Mouse (Mus musculus) heart, postnatal 0 days (tissue): ENCODE measurements around the gene Ajuba. TPM values are rescaled to one million over a fixed set of nuclear protein-coding genes. Genes with fewer than 3 reads are reported as not detected.

Source experiments
- ATAC-seq: fragments of 200-750 bp; cut with Nextera tagmentation; 2 replicates; pipeline ENCODE4 v1.8.0; 2017; ENCODE audit warnings: low read depth, moderate number of reproducible peaks, moderate library complexity; ENCODE audit not compliant: insufficient read depth
- DNase-seq: peaks from one replicate; pipeline ENCODE4 v3.0.0-alpha.2; 2016; ENCODE audit warnings: low spot score
- H3K27ac ChIP-seq: fragments of 300-500 bp; sonication (generic); 2 replicates; pipeline ENCODE4 v1.5.1; 2014; ENCODE audit warnings: low read depth, mild to moderate bottlenecking
- H3K27me3 ChIP-seq: fragments of 300-500 bp; sonication (generic); 2 replicates; pipeline ENCODE4 v1.6.1; 2014; ENCODE audit warnings: low read length, mixed read lengths; ENCODE audit not compliant: control insufficient read depth, insufficient read depth
- H3K36me3 ChIP-seq: fragments of 300-500 bp; sonication (generic); replicated peaks from 2 replicates; pipeline ENCODE4 v1.6.1; 2014; ENCODE audit warnings: low read length, mixed read lengths; ENCODE audit not compliant: control insufficient read depth, insufficient read depth
- H3K4me1 ChIP-seq: fragments of 300-500 bp; sonication (generic); 2 replicates; pipeline ENCODE4 v1.6.1; 2014; ENCODE audit warnings: antibody characterized with exemption; ENCODE audit not compliant: control insufficient read depth, insufficient read depth
- H3K4me2 ChIP-seq: fragments of 300-500 bp; sonication (generic); 2 replicates; pipeline ENCODE4 v1.6.1; 2014; ENCODE audit warnings: low read depth, mild to moderate bottlenecking, low read length, moderate library complexity
- H3K4me3 ChIP-seq: fragments of 300-500 bp; sonication (generic); 2 replicates; pipeline ENCODE4 v1.5.1; 2014; ENCODE audit warnings: low read depth, low read length
- H3K9ac ChIP-seq: fragments of 300-500 bp; sonication (generic); replicated peaks from 2 replicates; pipeline ENCODE4 v1.6.1; 2014; ENCODE audit warnings: low read depth, low read length, mixed read lengths
- H3K9me3 ChIP-seq: fragments of 300-500 bp; sonication (generic); replicated peaks from 2 replicates; pipeline ENCODE4 v1.6.1; 2016; ENCODE audit warnings: low read length; ENCODE audit not compliant: control insufficient read depth
- CTCF ChIP-seq: IDR thresholded peaks from 2 replicates; pipeline ENCODE4 v1.5.1; 2016; ENCODE audit warnings: antibody characterized with exemption, control low read depth, low read depth
- EP300 ChIP-seq: IDR thresholded peaks from 2 replicates; pipeline ENCODE4 v1.6.1; 2016; ENCODE audit warnings: antibody characterized with exemption, low read depth
- WGBS: fragments of 180-500 bp; shearing (Covaris S2); extraction: QIAGEN DNeasy Blood & Tissue Kit; methylation state at CpG from one replicate; pipeline ENCODE4 v1.1.7; 2014; 5-methylcytosine and 5-hydroxymethylcytosine counted together
- polyA plus RNA-seq: library from polyadenylated mRNA; unstranded; fragments of >200 nt; fragmentation: Nextera tagmentation; extraction: Ambion mirVana; gene quantifications from 2 replicates; pipeline ENCODE4 v1.2.1, GENCODE M21; 2015
- total RNA-seq: library from RNA; depleted of rRNA; stranded (reverse); fragments of >200 nt; gene quantifications from 2 replicates; pipeline ENCODE4 v1.2.3, GENCODE M21; 2014; ENCODE audit warnings: low replicate concordance

The Ajuba gene
- total and polyA plus RNA-seq, 2 experiments from 2014 or later = 11.3 to 24.8 TPM

DNA sequence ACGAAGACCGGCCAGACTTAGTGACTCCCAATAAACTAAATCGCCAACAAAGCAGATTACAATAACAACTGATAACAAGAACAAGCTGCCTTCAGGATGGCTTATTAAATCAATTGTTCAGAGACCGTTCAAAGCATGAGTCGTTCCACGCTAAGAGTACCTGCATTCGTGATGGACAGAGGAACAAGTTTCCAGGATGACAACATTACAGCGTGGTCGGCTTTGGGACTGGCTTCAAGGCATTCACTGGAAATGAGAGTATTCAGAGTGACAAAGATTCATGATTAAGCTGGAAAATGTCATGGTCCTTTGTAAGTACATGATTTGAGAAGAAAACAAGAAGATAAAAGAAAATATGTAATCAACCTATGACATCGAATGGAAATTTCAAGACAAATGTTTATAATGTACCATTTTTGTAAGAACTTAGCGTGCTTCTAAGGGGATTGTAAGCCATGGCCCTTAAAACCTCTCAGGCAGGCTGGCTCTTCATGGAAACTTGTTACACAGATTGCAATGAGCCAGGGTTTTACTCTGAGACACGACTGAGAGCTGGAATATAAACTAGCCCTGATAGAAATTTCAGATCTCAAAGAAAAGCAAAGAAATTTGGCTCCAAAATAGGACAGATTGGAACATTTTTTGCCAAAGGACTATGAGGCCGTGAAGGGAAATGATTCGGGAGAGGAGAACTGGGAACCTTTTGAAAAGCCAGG lies 16.7 kb downstream of the Ajuba start:
- no peak overlapping the region for H3K27ac ChIP-seq
- ATAC-seq = no peak

DNA sequence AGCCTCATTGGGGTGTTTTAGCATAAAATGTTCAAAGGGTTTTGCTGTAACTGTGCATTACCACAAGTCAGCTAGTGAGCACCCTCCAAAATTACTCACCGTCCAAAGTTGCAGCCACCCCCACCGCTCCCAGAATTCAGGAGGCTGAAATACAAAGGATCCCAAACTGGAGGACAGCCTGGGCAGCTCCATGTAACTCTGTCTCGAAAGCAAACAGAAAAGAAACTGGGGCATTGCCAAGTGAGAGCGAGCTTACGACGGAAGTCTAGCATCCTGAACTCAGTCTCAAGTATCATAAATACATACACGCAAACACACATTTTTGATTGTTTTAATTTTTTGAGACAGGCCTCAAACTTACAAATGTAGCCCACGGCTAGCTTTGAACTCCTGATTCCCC lies 20.0 kb downstream of the Ajuba start:
- Histone ChIP-seq H3K36me3 (no peaks in the 10 kb centered on the region), H3K4me2 (no peak overlapping the region), H3K27ac (no peak overlapping the region), H3K27me3 (no peaks in the 10 kb centered on the region), H3K4me1 (no peaks in the 10 kb centered on the region), H3K9me3 (no peaks in the 10 kb centered on the region), H3K4me3 (no peak overlapping the region), H3K9ac (no peak overlapping the region)
- DNase-seq (no peak), ATAC-seq (no peak)
- TF ChIP-seq CTCF (no peak), EP300 (no peak)
- 76% methylated on average over 8 of the region's 8 CpGs for WGBS

More for the DNA sequence above, 16.7 kb downstream of the Ajuba start:
- Histone ChIP-seq H3K4me1 (no peaks in the 10 kb centered on the region), H3K4me3 (no peak overlapping the region), H3K9me3 (no peaks in the 10 kb centered on the region), H3K36me3 (no peaks in the 10 kb centered on the region), H3K27me3 (no peaks in the 10 kb centered on the region), H3K4me2 (no peak overlapping the region), H3K9ac (no peak overlapping the region)
- TF ChIP-seq EP300 (no peak), CTCF (no peak)
- no peak for DNase-seq
- WGBS = 76% methylated on average over 14 of the region's 14 CpGs

DNA sequence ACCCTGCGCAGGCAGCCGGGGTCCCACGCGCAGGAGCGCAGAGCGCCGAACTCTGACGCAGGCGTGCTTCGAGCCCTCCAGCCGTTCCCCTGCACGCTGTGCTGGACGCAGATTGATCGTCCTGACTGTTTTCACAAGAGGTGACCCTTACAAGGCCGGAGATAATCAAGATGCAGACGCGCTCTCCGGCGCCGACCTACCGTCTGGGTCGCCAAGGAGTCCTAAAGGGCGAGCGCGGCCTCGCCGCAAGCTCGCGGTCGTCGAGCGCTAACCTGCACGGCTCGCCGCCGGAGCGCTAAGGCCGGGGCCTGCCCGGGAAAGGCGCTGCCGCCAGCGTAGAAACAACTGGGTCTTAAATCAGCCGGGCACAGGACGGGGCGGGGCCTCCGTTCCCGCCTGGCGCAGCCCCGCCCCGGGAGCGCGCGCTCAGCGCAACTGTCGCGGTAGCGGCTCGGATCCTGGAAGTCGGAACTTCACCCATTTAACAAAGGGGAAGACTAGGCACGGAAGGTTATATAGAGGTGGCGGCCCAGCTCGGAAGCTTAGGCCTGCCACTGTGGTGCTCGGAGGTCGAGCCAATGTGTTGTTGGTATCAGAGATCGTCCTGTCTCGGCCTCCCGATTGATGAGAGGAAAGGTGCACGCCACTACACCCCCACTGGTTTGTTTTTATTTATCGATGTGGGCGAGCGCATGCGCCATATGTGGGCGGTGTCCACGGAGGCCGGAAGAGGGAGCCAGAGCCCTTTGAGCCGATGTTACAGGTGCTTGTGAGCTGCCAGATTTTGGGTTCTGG lies 23.2 kb downstream of the Ajuba start, which contains the start of gene Haus4:
TSS of gene Haus4 (minus strand) at position 642 of the 795 bp plus-strand sequence.
- DNase-seq (peak; percentile 89), ATAC-seq (peak; percentile 95)
- Histone ChIP-seq H3K4me2 (peak within 1 kb of the TSS; percentile 98), H3K4me1 (no peaks in the 10 kb centered on the region), H3K9ac (peak within 1 kb of the TSS; percentile 81), H3K4me3 (peak within 1 kb of the TSS; percentile 82), H3K27me3 (no peaks in the 10 kb centered on the region), H3K9me3 (no peaks in the 10 kb centered on the region), H3K27ac (peak within 1 kb of the TSS; percentile 95), H3K36me3 (peaks cover 21% of the 10 kb centered on the region)
- no peak; the same call in 1 of the 2 replicates for TF ChIP-seq EP300
- TF ChIP-seq CTCF = peak; percentile 66
- WGBS = under 1% methylated on average over 76 of the region's 76 CpGs

DNA sequence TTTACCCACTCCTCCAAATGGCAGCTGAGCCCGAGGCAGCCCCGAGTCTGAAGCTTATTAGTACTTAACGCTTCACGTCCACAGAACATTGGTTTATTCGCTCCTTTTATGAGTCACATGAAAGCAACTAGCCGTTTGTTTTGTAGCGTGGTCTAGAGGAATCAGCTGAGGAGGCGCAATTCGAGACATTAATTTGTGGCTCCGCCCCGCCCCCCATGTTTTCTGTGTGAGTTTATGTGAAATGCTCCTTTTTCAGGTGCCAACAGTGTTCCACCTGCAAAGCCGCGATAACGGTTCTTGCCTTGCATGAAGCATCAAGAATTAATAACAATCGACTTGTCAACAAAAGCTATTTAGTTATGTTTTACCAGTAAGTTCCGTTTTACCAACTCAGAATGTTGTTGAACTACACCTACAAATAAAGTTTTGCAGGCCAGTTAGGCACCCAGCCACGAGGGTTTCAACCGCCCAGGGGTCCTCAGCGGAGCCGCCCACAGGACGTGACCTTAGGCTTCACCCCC lies 23.8 kb downstream of the Ajuba start:
- peaks cover 28% of the 10 kb centered on the region for H3K36me3 ChIP-seq
- H3K27ac ChIP-seq = peak overlapping the region; percentile 95
- H3K9me3 ChIP-seq = no peaks in the 10 kb centered on the region
- no peaks in the 10 kb centered on the region for H3K27me3 ChIP-seq
- H3K4me3 ChIP-seq = peak overlapping the region; percentile 82
- WGBS = 3% methylated on average over 21 of the region's 21 CpGs
- TF ChIP-seq EP300 (no peak; the same call in 1 of the 2 replicates), CTCF (no peak)
- peak overlapping the region; percentile 81 for H3K9ac ChIP-seq
- DNase-seq = peak; percentile 18
- peak overlapping the region; percentile 98 for H3K4me2 ChIP-seq
- H3K4me1 ChIP-seq = no peaks in the 10 kb centered on the region
- no peak for ATAC-seq

DNA sequence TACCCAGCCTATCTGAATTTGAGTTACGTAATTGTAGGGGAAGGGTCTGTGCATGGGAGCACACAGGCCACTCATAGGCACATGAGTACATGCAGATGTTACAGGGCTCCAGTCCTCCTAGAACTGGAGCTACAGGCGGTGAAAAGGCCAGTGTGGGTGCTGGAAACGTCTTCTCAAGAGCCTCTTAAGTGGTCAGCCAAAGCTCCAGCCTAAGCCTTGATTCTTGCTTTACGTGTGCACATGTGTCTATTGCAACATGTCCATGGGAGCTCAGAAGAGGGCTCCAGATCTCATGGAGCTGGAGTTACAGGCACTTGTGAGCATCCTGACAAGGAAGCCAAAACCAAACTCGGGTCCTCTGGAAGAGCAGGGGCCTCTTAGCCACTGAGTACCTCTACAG lies 32.7 kb downstream of the Ajuba start:
- peaks cover 69% of the 10 kb centered on the region for H3K36me3 ChIP-seq
- TF ChIP-seq EP300 = no peak
- TF ChIP-seq CTCF = no peak

More for the DNA sequence above, 32.7 kb downstream of the Ajuba start:
- no peak overlapping the region for H3K9ac ChIP-seq
- H3K27ac ChIP-seq = no peak overlapping the region
- no peak overlapping the region for H3K4me2 ChIP-seq
- H3K4me3 ChIP-seq = no peak overlapping the region
- no peaks in the 10 kb centered on the region for H3K4me1 ChIP-seq
- DNase-seq (no peak), ATAC-seq (no peak)
- 77% methylated on average over 5 of the region's 5 CpGs for WGBS
- H3K9me3 ChIP-seq = no peaks in the 10 kb centered on the region
- no peaks in the 10 kb centered on the region for H3K27me3 ChIP-seq
